Mouse (Mus musculus) Patski (cell line): ENCODE data around the gene 9530003J23Rik. TPM values are rescaled to one million over a fixed set of nuclear protein-coding genes. Genes with fewer than 3 reads are reported as not detected.
A peak's percentile ranks its signal among the peaks of the same experiment; 100 is the strongest.
"Not testable (repeated sequence)": the region's sequence is repeated elsewhere in the genome, so short reads cannot be mapped to it uniquely, and the experiment has no call there.

ENCODE experiments used
- ATAC-seq: fragments of 100-300 bp; one replicate; pipeline ENCODE4 v1.8.0; 2021
- CTCF ChIA-PET: fragments of 350-600 bp; sonication (Branson Sonifier 250); formaldehyde crosslinking; loops from one replicate; lab custom pipeline; 2022; ENCODE audit warnings: inconsistent platforms; lab: Charles Lee
- POLR2A ChIA-PET: fragments of 350-600 bp; sonication (Branson Sonifier 250); formaldehyde crosslinking; loops from one replicate; lab custom pipeline; 2022; ENCODE audit warnings: antibody characterized with exemption, inconsistent platforms; lab: Charles Lee
- DNase-seq: peaks from one replicate; pipeline ENCODE4 v3.0.0-alpha.2; 2011; ENCODE audit warnings: low read depth, low spot score
- H3K27me3 ChIP-seq: fragments of 371-371 bp; one replicate; pipeline ENCODE4 v1.5.1; 2021
- CTCF ChIP-seq: fragments of 100-300 bp; IDR thresholded peaks from one replicate; pipeline ENCODE4 v1.5.1; 2021
- in situ Hi-C: fragments of 300-500 bp; cut with MboI; formaldehyde crosslinking; loops from 3 replicates; pipeline ENCODE4 v1.11.1; 2018; ENCODE audit warnings: low pct_unique_long_range_greater_than_20kb, mixed read lengths
- polyA plus RNA-seq: library from polyadenylated mRNA; unstranded; gene quantifications from one replicate; pipeline ENCODE4 v1.2.3, GENCODE M21; 2021

Gene 9530003J23Rik
- polyA plus RNA-seq, 1 experiment from 2014 or later, result 0.12 TPM

- ChIA-PET CTCF (no interaction called here), POLR2A (no interaction called here)
- H3K27me3 ChIP-seq, result peaks cover 10% of the 10 kb centered on the region
- ATAC-seq, result no peak
- in situ Hi-C loops, result no loop called here
- TF ChIP-seq CTCF, result no peak
- DNase-seq, result no peak
Measured at GRCm38 (mm10) chr10:117281381-117281920, 42.9 kb upstream of the 9530003J23Rik start.

GRCm38 (mm10) chr10:117280000-117280399 is 41.5 kb upstream of the 9530003J23Rik start:
- CTCF ChIA-PET, result no interaction called here

GRCm38 (mm10) chr10:117278510-117278909 is 40.0 kb upstream of the 9530003J23Rik start:
- ATAC-seq, POLR2A ChIA-PET, DNase-seq, in situ Hi-C loops, CTCF ChIA-PET, H3K27me3 ChIP-seq: not testable (repeated sequence)

More at GRCm38 (mm10) chr10:117280000-117280399, 41.5 kb upstream of the 9530003J23Rik start:
- ATAC-seq (no peak), DNase-seq (no peak)
- peaks cover 9% of the 10 kb centered on the region for H3K27me3 ChIP-seq
- no peak for TF ChIP-seq CTCF
- in situ Hi-C loops, result no loop called here
- POLR2A ChIA-PET, result no interaction called here

GRCm38 (mm10) chr10:117277779-117278178 is 39.3 kb upstream of the 9530003J23Rik start:
- POLR2A ChIA-PET, in situ Hi-C loops: not testable (repeated sequence)

GRCm38 (mm10) chr10:117275681-117276369 is 37.3 kb upstream of the 9530003J23Rik start:
- no peaks in the 10 kb centered on the region for H3K27me3 ChIP-seq
- CTCF ChIA-PET, result no interaction called here
- TF ChIP-seq CTCF, result no peak
- ATAC-seq, result no peak
- DNase-seq, result no peak
- POLR2A ChIA-PET, result interaction anchor here (0.6 kb wide), 1 partner anchor 139 kb away, joined by 5 read pairs; no protein-coding TSS in a partner anchor
- in situ Hi-C loops, result no loop called here

More at GRCm38 (mm10) chr10:117277779-117278178, 39.3 kb upstream of the 9530003J23Rik start:
- not testable (repeated sequence) for DNase-seq, H3K27me3 ChIP-seq, ATAC-seq
- CTCF ChIA-PET, result interaction anchor here (0.9 kb wide), 1 partner anchor 9 kb away, joined by 4 read pairs; no protein-coding TSS in a partner anchor

DNA sequence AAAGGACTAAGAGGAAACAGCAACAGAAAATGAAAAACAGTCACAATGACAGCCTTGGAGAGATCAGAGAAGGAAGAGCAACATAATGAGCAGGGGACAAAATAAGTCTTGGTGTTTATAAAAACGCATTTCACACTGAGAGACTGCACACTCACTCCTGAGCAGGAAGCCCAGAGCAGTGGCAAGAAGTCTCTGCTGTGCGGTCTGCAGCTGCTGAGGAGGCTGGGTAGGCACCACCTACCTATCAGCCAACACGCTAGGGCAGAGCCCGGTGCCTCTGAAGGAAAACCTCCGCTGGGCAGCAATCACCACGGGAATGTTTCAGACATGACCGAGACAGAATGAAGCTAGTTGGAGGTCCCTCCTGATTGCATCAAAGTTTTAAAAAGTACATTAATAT is 36.1 kb upstream of the 9530003J23Rik start:
- in situ Hi-C loops, result loop anchor here (5.0 to 25.0 kb wide), 2 partner anchors 163 to 388 kb away; no protein-coding TSS in a partner anchor
- H3K27me3 ChIP-seq, CTCF ChIA-PET, ATAC-seq, POLR2A ChIA-PET, DNase-seq: not testable (repeated sequence)

- no peaks in the 10 kb centered on the region for H3K27me3 ChIP-seq
- no peak for ATAC-seq
- in situ Hi-C loops, result loop anchor here (5.0 to 25.0 kb wide), 2 partner anchors 165 to 390 kb away; no protein-coding TSS in a partner anchor
- no peak for DNase-seq
- ChIA-PET CTCF (no interaction called here), POLR2A (no interaction called here)
- TF ChIP-seq CTCF, result peak; percentile 55
Measured at GRCm38 (mm10) chr10:117272023-117272422, 33.5 kb upstream of the 9530003J23Rik start.

GRCm38 (mm10) chr10:117259870-117260269 is 21.4 kb upstream of the 9530003J23Rik start:
- peaks cover 4% of the 10 kb centered on the region for H3K27me3 ChIP-seq
- no peak for TF ChIP-seq CTCF
- in situ Hi-C loops, result loop anchor here (25.0 kb wide), 1 partner anchor 402 kb away; no protein-coding TSS in a partner anchor
- ChIA-PET CTCF (no interaction called here), POLR2A (no interaction called here)
- DNase-seq (no peak), ATAC-seq (no peak)

DNA sequence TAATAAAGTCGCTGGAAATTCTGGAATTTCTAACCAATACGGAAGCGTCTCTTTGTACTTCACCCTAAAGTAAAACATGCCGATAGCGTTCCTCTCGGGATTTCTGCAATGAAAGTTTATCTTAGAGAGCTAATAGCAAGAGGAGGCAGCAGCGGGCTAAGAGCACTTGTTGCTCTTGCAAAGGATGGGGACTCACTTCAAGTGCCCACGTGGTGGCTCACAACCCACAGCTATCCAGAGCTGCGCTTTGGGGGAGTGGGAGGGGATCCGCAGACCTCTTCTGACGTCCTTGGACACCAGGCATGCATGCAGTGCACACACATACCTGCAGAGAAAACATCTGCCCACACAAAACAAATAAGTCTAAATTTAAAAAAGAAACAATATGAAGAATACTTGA is 2.6 kb downstream of the 9530003J23Rik start:
- DNase-seq, result no peak
- ChIA-PET POLR2A (no interaction called here), CTCF (no interaction called here)
- no peak for TF ChIP-seq CTCF
- in situ Hi-C loops, result no loop called here
- H3K27me3 ChIP-seq, result peaks cover 9% of the 10 kb centered on the region
- no peak for ATAC-seq

- peaks cover 9% of the 10 kb centered on the region for H3K27me3 ChIP-seq
- POLR2A ChIA-PET, result interaction anchor here (0.6 kb wide), 1 partner anchor 187 kb away, joined by 3 read pairs; no protein-coding TSS in a partner anchor
- in situ Hi-C loops, result no loop called here
- DNase-seq (no peak), ATAC-seq (no peak)
- no peak for TF ChIP-seq CTCF
- CTCF ChIA-PET, result interaction anchor here (1.4 kb wide), 1 partner anchor 20 kb away, joined by 4 read pairs; no protein-coding TSS in a partner anchor
Measured at GRCm38 (mm10) chr10:117234825-117235224, 3.7 kb downstream of the 9530003J23Rik start.

DNA sequence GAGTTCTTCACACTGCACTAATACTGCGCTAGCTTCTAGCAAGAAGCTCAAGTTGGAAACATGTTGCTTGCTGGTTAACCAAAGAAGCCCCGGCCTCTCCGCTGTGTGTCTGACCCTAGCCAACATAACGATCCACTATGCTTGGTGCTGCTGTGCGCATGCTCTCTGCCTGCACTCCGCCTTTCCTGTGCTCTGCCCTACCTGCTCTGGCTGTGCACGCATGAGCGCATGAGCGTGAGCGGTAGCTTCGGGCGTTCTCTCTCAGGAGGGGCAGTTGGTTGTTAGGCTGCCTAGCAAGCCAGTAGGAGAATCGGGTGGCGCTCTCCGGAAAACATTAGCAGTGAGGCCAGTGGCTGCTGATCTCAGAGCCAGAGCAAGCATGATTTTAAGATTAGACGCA is 8.7 kb downstream of the 9530003J23Rik start:
- TF ChIP-seq CTCF, result no peak
- in situ Hi-C loops, result no loop called here
- DNase-seq, result no peak
- ChIA-PET POLR2A (no interaction called here), CTCF (no interaction called here)
- H3K27me3 ChIP-seq, result no peaks in the 10 kb centered on the region
- no peak for ATAC-seq
